Mouse (Mus musculus): ENCODE results near the gene Fam228b.

DNA sequence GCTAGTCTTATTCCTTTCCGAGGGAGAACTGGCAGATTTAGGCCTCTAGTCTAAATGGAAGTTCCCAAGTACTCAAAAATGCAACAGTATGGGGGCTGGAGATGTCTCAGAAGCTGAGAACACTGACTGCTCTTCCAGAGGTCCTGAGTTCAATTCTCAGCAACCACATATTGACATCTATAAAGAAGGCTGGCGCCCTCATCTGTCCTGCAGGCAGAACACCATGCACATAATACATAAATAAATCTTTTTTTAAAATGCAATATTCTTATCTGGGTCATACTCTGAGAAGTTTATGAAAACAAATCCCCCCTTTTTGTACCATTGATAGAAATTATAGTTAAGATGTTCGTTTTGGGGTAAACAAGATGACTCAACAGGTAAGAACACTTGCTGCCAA, 26.9 kb downstream of the Fam228b start:
- TF ChIP-seq GATA1 (IDR thresholded peaks at IDR 0.05; ENCODE audit: borderline replicate concordance, low read length) (no peak), FLI1 (IDR thresholded peaks at IDR 0.05; ENCODE audit: low read length) (no peak)
